Mouse (Mus musculus): ENCODE data around the gene Gpr146. TPM values are rescaled to one million over a fixed set of nuclear protein-coding genes. Genes with fewer than 3 reads are reported as not detected.

Gpr146 gene
- total RNA-seq, 2 experiments from 2014 or later = 43.6 to 56.2 TPM

DNA sequence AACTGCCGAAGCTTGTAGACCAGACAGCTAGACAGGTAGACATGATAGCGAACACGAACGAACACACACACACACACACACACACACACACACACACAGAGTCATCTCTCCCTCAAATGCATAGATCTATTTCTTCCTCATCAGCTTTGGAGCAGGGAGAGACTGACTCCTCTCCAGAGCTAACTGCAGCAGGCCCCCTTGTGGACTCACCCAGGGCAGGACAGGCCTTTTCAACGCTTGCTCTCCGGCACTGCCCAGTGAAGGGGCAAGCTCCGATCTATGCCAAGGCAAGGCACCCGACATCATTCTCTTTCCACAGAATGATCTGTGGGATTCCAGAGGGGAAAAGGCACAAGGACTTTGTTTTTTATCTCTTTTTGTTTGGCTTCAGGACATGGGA lies 67.8 kb downstream of the Gpr146 start:
- DNase-seq = no peak
- intact Hi-C loops (cut with DNase I) = loop anchor here (5.0 kb wide), 2 partner anchors 33 to 83 kb away; no protein-coding TSS in a partner anchor

Small RNAs within 50 kb of the gene (microRNA-seq; reads per million reads assigned to microRNA genes)
- gene Mir339 (ENCODE audit: borderline number of aligned reads in 2 of 2) = 398 to 494 reads per million in 2 experiments

Other genes with a start within 250 kb of the Gpr146 start
- gene Prkar1b, start 227.7 kb upstream of the Gpr146 start, total RNA-seq (2021) = 1 to 10 TPM; 1.5 to 4.4 TPM
- gene Dnaaf5, start 227.5 kb upstream of the Gpr146 start, total RNA-seq (2021) = 10 to 100 TPM; 16.0 to 16.2 TPM
- gene Sun1, start 177.1 kb upstream of the Gpr146 start, total RNA-seq (2021) = 10 to 100 TPM; 48.2 to 50.1 TPM
- 10 to 100 TPM; 44.8 to 47.4 TPM for gene Get4, start 125.4 kb upstream of the Gpr146 start, total RNA-seq (2021)
- 1 to 10 TPM; 1.4 to 1.5 TPM for gene Adap1, start 52.1 kb upstream of the Gpr146 start, total RNA-seq (2021)
- 10 to 100 TPM; 80.4 to 83.7 TPM for gene Cox19, start 26.3 kb upstream of the Gpr146 start, total RNA-seq (2021)
- not detected for gene Cyp2w1, start 25.1 kb upstream of the Gpr146 start, total RNA-seq (2021)
- under 1 TPM; 0.62 to 0.64 TPM for gene C130050O18Rik, start 27.6 kb downstream of the Gpr146 start, total RNA-seq (2021)
- 1 to 10 TPM; 1.7 to 2.0 TPM for gene Gper1, start 45.5 kb downstream of the Gpr146 start, total RNA-seq (2021)
- 1 to 10 TPM; 4.7 to 5.5 TPM for gene 3110082I17Rik, start 82.8 kb downstream of the Gpr146 start, total RNA-seq (2021)
- 10 to 100 TPM; 14.0 to 17.9 TPM for gene Zfand2a, start 106.9 kb downstream of the Gpr146 start, total RNA-seq (2021)
- gene Uncx, start 165.8 kb downstream of the Gpr146 start, total RNA-seq (2021) = not detected